Mouse (Mus musculus) 416B (cell line): Measurements from ENCODE around the gene Mast3.
A peak's percentile ranks its signal among the peaks of the same experiment; 100 is the strongest.

Experiments
- DNase-seq: peaks from one replicate; pipeline ENCODE4 v3.0.0; 2011; ENCODE audit warnings: low read depth

Mast3 gene

DNA sequence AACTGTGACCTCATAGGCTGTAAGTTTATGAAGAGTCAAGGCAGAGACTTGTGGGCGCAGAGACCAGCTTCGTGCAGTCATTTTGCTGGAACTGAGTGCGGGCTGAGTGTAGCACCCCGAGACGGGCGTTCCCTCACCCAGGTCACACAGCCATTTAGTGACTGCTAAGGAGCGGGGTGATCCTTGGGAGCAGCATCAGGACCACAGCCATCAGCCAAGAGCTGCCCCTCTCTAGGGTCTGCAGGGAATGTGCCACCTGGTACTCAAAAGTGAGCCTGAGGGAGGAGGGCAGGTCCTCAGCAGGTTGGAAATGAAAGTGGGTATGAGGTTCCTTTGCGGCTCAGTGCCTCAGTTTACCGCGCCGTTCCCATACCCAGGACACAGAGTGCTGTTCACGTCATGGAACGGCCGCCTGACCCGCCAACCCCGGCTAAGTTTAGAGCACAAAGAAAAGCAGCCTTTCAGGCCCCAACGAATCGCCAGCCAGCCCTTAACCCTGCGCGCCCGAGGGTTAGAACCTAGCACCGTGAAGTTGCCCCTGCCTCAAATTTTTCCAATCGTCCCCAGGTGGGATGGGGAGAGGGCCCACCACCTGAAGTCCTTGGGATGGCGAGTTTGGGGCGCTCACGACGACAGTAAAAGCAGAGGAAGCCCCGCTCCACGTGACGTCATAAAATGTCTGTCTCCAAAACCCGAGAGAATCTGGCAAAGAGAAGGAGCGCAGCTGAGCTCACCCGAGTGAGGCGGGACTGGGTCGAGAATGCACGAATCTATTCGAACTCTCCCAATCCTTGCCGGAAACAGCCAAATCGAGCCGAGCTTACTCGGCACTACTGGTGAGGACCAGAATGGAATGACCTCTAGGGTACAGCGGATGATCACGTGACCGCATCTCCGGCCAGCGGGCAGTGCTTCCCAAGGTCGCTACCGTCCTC, 60.9 kb downstream of the Mast3 start:
- no peak for DNase-seq

- peak; percentile 36 for DNase-seq
Measured at GRCm38 (mm10) chr8:70742981-70743655, 61.7 kb downstream of the Mast3 start.

GRCm38 (mm10) chr8:70742176-70742575, 62.7 kb downstream of the Mast3 start:
- DNase-seq: no peak

DNA sequence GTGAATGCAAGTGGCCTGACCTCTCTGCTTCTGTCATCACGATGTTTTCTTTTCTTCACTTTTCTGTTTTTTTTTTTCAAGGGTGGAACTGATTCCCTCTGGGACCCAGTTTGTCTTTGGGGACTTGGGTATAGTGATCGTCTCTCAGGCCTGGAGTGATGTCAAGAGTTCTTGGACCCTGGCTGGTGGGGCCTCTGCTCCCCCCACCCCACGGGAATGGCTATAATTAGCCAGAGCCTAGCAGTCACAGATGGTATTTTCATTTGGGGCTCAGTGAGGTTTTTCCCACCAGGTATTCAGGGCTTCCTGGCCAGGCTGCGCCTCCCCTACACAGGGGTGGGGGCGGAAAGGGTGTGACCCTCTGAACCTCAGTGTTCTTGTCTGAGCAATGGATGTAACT, 63.2 kb downstream of the Mast3 start:
- DNase-seq: no peak

GRCm38 (mm10) chr8:70738211-70738610, 66.6 kb downstream of the Mast3 start:
- DNase-seq: no peak

DNA sequence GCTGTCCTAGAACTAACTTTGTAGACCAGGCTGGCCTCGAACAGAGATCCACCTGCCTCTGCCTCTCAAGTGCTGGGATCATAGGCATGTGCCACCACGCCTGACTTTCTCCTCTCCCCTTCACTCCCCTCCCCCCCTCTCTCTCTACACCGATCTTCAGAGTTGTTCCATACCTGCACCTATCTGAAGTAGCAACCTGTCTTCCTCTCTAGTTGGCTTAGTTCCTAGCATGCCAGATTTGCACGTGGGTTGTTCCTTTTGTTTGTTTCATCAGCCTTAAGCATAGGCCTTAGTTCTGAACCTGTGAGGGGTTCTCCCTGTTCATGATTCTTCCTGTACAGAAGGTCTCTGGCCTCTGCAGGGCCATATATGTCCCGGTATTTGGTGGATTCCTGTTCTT, 67.1 kb downstream of the Mast3 start:
- DNase-seq: no peak

- DNase-seq: no peak
Measured at GRCm38 (mm10) chr8:70730956-70731355, 73.9 kb downstream of the Mast3 start.

DNA sequence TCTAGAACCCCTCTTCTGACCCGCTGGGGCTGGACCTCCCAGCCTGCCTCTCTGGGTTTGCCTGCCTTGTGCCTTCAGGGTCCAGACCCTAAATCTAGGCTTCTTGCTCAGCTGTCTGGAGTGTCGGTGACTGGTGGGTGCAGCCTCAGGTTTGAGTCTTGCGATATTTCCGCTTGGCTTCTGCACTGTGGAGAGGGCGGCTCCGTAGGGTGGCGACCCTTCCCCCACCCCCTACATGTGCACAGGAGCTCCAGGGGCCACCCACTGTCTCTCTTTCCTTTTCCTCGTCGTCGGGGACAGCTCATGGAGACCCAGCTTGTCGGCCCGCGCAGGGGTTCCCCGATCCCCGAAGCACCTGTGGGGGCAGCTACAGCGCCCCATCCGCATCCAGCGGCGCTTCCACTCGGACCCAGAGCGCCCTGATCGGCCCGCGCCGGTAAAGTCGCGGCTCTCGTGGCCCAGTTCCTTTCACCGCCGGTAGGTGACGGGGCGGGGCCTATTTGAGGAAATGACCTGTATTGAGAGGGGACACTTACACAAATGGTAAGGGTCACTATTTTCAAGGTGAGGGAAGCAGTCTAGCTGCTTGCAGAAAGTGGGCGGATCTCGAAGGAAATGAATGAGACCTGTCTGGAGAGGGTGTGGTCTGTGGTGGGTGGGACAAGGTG, 74.9 kb downstream of the Mast3 start:
- DNase-seq: no peak
